Mouse (Mus musculus) brain, embryonic 14.5 days (tissue): ENCODE results near the gene Pdzd2.

ENCODE experiments used
- CTCF ChIP-seq: fragments of 200-500 bp; IDR thresholded peaks from 2 replicates; pipeline ENCODE4 v1.5.1; 2012; ENCODE audit warnings: inconsistent platforms, mild to moderate bottlenecking, moderate library complexity, borderline replicate concordance; ENCODE audit not compliant: insufficient read depth, insufficient read length; ENCODE audit errors: extremely low read depth
- POLR2A ChIP-seq: fragments of 200-500 bp; IDR thresholded peaks from 2 replicates; pipeline ENCODE4 v1.6.1; 2012; ENCODE audit warnings: mild to moderate bottlenecking, inconsistent platforms, borderline replicate concordance; ENCODE audit not compliant: poor library complexity, insufficient read depth, insufficient read length, severe bottlenecking; ENCODE audit errors: extremely low read depth

GRCm38 (mm10) chr15:12447021-12447434 lies 292.7 kb downstream of the Pdzd2 start:
- TF ChIP-seq POLR2A (no peak), CTCF (no peak)
